Mouse (Mus musculus) stomach, postnatal 0 days (tissue): Measurements from ENCODE around the gene Tfam. TPM values are rescaled to one million over a fixed set of nuclear protein-coding genes. Genes with fewer than 3 reads are reported as not detected.

Source experiments
- ATAC-seq: fragments of 200-750 bp; cut with Nextera tagmentation; 2 replicates; pipeline ENCODE4 v1.8.0; 2017; ENCODE audit not compliant: low FRiP score, low TSS enrichment
- DNase-seq: peaks from one replicate; pipeline ENCODE4 v3.0.0-alpha.2; 2016; ENCODE audit warnings: low spot score
- H3K27ac ChIP-seq: fragments of 300-500 bp; sonication (generic); replicated peaks from 2 replicates; pipeline ENCODE4 v1.5.1; 2014; ENCODE audit warnings: mild to moderate bottlenecking, control low read depth
- H3K27me3 ChIP-seq: fragments of 300-500 bp; sonication (generic); 2 replicates; pipeline ENCODE4 v1.6.1; 2014; ENCODE audit warnings: low read length; ENCODE audit not compliant: control insufficient read depth, insufficient read depth
- H3K36me3 ChIP-seq: fragments of 300-500 bp; sonication (generic); 2 replicates; pipeline ENCODE4 v1.6.1; 2014; ENCODE audit warnings: low read length, mixed read lengths; ENCODE audit not compliant: control insufficient read depth, insufficient read depth
- H3K4me1 ChIP-seq: fragments of 300-500 bp; sonication (generic); replicated peaks from 2 replicates; pipeline ENCODE4 v1.6.1; 2014; ENCODE audit warnings: antibody characterized with exemption; ENCODE audit not compliant: control insufficient read depth, insufficient read depth
- H3K4me2 ChIP-seq: fragments of 300-500 bp; sonication (generic); replicated peaks from 2 replicates; pipeline ENCODE4 v1.6.1; 2014; ENCODE audit warnings: low read depth, mild to moderate bottlenecking, control low read depth, moderate library complexity
- H3K4me3 ChIP-seq: fragments of 300-500 bp; sonication (generic); 2 replicates; pipeline ENCODE4 v1.5.1; 2014; ENCODE audit warnings: low read depth, low read length, control low read depth
- H3K9ac ChIP-seq: fragments of 300-500 bp; sonication (generic); 2 replicates; pipeline ENCODE4 v1.6.1; 2014; ENCODE audit warnings: mild to moderate bottlenecking, low read length, control low read depth, mixed read lengths
- H3K9me3 ChIP-seq: fragments of 300-500 bp; sonication (generic); 2 replicates; pipeline ENCODE4 v1.6.1; 2016; ENCODE audit warnings: low read length; ENCODE audit not compliant: control insufficient read depth
- CTCF ChIP-seq: IDR thresholded peaks from 2 replicates; pipeline ENCODE4 v1.5.1; 2016; ENCODE audit warnings: antibody characterized with exemption, low read depth, mild to moderate bottlenecking, moderate library complexity
- EP300 ChIP-seq: optimal IDR thresholded peaks from 2 replicates; pipeline ENCODE3; 2016; ENCODE audit warnings: antibody characterized with exemption
- WGBS: fragments of 180-500 bp; shearing (Covaris S2); extraction: QIAGEN DNeasy Blood & Tissue Kit; methylation state at CpG from one replicate; pipeline ENCODE4 v1.1.7; 2014; 5-methylcytosine and 5-hydroxymethylcytosine counted together
- polyA plus RNA-seq: library from polyadenylated mRNA; unstranded; fragments of >200 nt; fragmentation: Nextera tagmentation; extraction: Ambion mirVana; gene quantifications from 2 replicates; pipeline ENCODE4 v1.2.1, GENCODE M21; 2015

Gene Tfam
- polyA plus RNA-seq, 1 experiment from 2014 or later: 33.2 TPM

DNA sequence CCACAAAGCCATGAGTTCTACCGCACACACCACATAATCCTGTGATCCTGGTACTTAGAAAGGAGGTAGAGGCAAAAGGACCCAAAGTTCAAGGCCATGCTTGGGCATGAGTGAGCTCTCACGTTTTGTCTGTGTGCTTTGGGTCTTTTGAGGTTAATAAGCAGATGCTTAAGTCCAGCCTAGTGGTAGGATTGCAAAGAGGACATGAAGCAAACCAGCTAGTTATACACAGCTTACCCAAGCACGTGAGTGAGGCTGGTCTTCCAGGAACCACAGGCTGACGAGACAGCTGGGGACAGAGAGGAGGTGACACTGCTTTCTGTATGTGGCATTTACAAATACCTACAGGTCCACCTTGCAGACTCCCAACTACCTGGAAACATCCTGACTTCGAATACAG, 14.3 kb upstream of the Tfam start:
- no peak for DNase-seq
- H3K27ac ChIP-seq: no peak overlapping the region
- no peaks in the 10 kb centered on the region for H3K36me3 ChIP-seq
- TF ChIP-seq EP300: no peak
- no peak for TF ChIP-seq CTCF
- H3K9me3 ChIP-seq: no peaks in the 10 kb centered on the region
- WGBS: 82% methylated on average over 5 of the region's 5 CpGs
- H3K9ac ChIP-seq: no peak overlapping the region
- H3K27me3 ChIP-seq: no peaks in the 10 kb centered on the region
- H3K4me2 ChIP-seq: no peak overlapping the region
- no peak overlapping the region for H3K4me3 ChIP-seq
- no peak for ATAC-seq
- H3K4me1 ChIP-seq: no peaks in the 10 kb centered on the region

DNA sequence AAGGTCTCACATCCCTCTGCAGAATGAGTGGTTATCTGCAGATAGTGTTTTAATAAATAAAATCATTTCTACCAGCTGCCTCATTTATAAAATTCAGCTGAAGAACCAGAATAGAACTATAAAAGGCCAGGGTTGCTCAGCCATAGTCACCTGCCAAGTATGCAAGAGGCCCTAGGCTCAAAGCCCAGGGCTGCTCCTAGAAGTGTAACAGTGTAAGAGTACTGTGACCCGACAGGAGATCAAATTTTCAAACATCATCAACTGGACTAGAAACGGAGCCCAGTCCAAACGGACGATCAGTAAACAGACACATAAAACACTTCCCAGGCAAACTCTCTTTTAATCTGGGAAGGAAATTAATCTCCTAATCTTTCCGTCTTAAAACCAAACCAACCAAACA, 13.8 kb upstream of the Tfam start:
- H3K4me3 ChIP-seq: no peak overlapping the region
- no peaks in the 10 kb centered on the region for H3K27me3 ChIP-seq
- no peak for DNase-seq
- no peaks in the 10 kb centered on the region for H3K4me1 ChIP-seq
- H3K27ac ChIP-seq: no peak overlapping the region
- no peak overlapping the region for H3K4me2 ChIP-seq
- TF ChIP-seq CTCF: no peak
- no peak for TF ChIP-seq EP300
- no peaks in the 10 kb centered on the region for H3K9me3 ChIP-seq
- no peaks in the 10 kb centered on the region for H3K36me3 ChIP-seq
- ATAC-seq: no peak
- WGBS: 52% methylated on average over 5 of the region's 5 CpGs
- no peak overlapping the region for H3K9ac ChIP-seq

DNA sequence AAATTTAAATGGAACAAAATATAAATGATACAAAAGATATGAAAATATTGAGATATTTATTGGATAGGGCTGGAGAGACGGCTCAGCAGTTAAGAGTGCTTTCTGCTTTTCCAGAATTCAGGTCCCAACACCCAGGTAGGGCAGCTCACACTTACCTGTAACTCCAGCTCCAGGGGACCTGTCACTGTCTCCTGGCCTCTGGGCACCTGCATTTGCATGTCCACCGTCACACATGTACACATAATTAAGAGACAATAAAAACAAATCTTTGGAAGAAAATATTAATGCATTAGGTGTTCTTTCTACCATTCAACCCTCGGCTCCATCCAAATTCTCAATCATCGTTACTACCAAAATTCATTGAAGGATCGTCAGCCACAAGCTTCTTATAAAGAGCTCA, 13.2 kb upstream of the Tfam start:
- TF ChIP-seq CTCF: no peak
- no peak for TF ChIP-seq EP300
- H3K9me3 ChIP-seq: no peaks in the 10 kb centered on the region
- no peaks in the 10 kb centered on the region for H3K36me3 ChIP-seq
- 87% methylated on average over 5 of the region's 5 CpGs for WGBS
- no peaks in the 10 kb centered on the region for H3K4me1 ChIP-seq
- ATAC-seq: no peak
- no peak overlapping the region for H3K4me2 ChIP-seq
- no peak for DNase-seq
- H3K27me3 ChIP-seq: no peaks in the 10 kb centered on the region
- H3K27ac ChIP-seq: no peak overlapping the region
- H3K4me3 ChIP-seq: no peak overlapping the region
- H3K9ac ChIP-seq: no peak overlapping the region

- TF ChIP-seq EP300 (no peak), CTCF (no peak)
- DNase-seq (no peak), ATAC-seq (no peak)
- H3K27me3 ChIP-seq: no peaks in the 10 kb centered on the region
- H3K4me1 ChIP-seq: no peaks in the 10 kb centered on the region
- H3K4me3 ChIP-seq: no peak overlapping the region
- H3K9me3 ChIP-seq: no peaks in the 10 kb centered on the region
- H3K36me3 ChIP-seq: no peaks in the 10 kb centered on the region
- WGBS: 83% methylated on average over 17 of the region's 17 CpGs
- H3K4me2 ChIP-seq: no peak overlapping the region
- H3K9ac ChIP-seq: no peak overlapping the region
- H3K27ac ChIP-seq: no peak overlapping the region
These were observed 12.4 kb upstream of the Tfam start for GRCm38 (mm10) chr10:71250472-71250871.

DNA sequence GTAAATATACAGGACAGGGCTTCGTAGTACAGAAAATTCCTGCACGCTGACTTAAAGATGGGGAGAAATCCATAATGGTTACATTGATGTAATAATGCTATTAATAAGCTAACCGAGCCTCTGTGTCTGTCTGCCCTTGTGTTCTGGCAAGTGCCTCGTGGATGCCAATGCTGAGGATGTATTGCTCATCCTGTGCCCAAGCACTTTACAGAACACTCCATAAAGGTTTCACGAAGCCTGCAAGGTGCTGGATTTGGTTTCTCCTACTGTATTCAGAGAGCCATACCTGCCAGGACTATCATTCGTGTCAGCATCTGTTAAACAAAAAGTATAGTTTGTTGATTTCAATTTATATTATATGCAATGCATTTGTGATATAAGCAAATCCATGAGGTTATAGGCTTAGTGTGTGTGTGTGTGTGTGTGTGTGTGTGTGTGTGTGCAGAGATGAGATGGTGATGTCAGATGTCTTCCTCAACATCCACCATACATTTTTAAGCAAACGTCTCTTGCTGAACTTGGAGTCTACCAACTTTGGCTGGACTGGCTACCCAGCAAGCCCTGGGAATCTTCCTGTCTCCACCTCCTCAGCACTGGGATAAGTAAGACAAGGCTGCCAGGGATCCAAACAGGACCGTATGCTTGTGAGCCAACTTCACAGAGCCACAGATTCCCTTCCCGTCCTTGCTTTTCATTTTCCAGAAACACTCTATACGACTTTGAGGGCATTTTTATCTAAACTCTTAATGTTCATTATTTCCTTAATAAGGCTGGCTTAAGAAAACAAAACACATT, 11.2 kb upstream of the Tfam start:
- no peaks in the 10 kb centered on the region for H3K4me1 ChIP-seq
- TF ChIP-seq CTCF (no peak), EP300 (no peak)
- ATAC-seq: no peak
- H3K9me3 ChIP-seq: no peaks in the 10 kb centered on the region
- no peak for DNase-seq
- no peaks in the 10 kb centered on the region for H3K27me3 ChIP-seq
- H3K27ac ChIP-seq: no peak overlapping the region
- no peak overlapping the region for H3K9ac ChIP-seq
- 67% methylated on average over 10 of the region's 10 CpGs for WGBS
- no peak overlapping the region for H3K4me2 ChIP-seq
- no peaks in the 10 kb centered on the region for H3K36me3 ChIP-seq
- no peak overlapping the region for H3K4me3 ChIP-seq

DNA sequence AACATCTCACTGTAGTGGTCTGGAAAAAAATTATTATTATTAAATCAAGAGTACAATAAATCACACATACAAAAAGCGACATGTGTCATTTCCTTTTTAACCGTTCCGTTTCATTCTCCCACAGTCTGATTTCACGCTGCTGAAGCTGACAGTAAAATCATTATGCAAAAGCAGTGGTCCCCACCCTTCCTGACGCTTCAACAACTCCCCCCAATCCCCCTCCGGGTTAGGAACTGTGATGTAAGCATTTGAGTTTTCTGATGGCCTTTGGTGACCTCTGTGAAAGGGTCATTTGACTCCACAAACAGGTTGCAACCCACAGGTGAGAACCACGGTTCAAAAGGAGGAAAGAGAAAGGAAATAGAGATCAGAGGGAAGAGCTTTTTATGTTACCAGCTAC, 8.9 kb upstream of the Tfam start:
- H3K4me3 ChIP-seq: no peak overlapping the region
- no peak for TF ChIP-seq CTCF
- TF ChIP-seq EP300: no peak
- no peak for ATAC-seq
- H3K4me2 ChIP-seq: no peak overlapping the region
- 37% methylated on average over 7 of the region's 7 CpGs for WGBS
- no peak overlapping the region for H3K27ac ChIP-seq
- DNase-seq: no peak
- no peaks in the 10 kb centered on the region for H3K4me1 ChIP-seq
- no peaks in the 10 kb centered on the region for H3K9me3 ChIP-seq
- H3K9ac ChIP-seq: no peak overlapping the region
- H3K27me3 ChIP-seq: no peaks in the 10 kb centered on the region
- no peaks in the 10 kb centered on the region for H3K36me3 ChIP-seq
